In the genomic region with DNA sequence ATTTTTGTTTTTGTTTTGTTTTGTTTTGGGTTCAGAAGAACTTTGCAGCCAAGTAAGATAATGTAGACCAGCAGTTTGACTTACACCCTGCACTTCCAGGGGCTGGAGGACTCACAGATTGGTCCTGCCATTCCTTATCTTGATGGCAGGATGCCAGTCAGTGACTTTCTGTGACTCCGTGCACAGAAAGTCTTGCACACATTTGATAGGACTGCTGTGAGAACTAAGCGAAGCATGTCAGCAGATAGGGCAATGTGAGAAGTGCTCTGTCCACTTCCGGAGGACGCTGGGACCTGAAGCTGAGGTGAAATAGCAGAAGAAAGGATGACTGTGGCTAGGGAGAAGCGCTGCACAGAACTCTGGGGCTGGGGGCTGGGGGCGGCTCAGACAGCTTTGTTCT, we compare ENCODE assay signal across 13 mouse cellular contexts. TPM values are rescaled to one million over a fixed set of nuclear protein-coding genes. Genes with fewer than 3 reads are reported as not detected.
DNase-seq lines count a peak whose midpoint lies in the region; ATAC-seq lines count a peak whose summit lies in the region.
"Had no signal": no experiment of that assay in that cellular context is flagged by ENCODE, and none has a peak within 500 bp of the region (broad histone marks: within the 10 kb centered on the region; RNA-seq: fewer than 3 reads in every experiment).

No protein-coding gene starts in this region.

- H3K27ac ChIP-seq in liver, embryonic 11.5 days (ENCODE audit: low read depth, low read length) = no peak overlapping the region

- H3K4me3 ChIP-seq in liver, embryonic 11.5 days (ENCODE audit: low read depth, low read length) = no peak overlapping the region

- H3K9ac ChIP-seq in liver, embryonic 11.5 days (ENCODE audit: low read depth, low read length) = no peak overlapping the region

- H3K4me1 ChIP-seq in liver, embryonic 11.5 days (replicated peaks; ENCODE audit: control insufficient read depth, insufficient read depth, low read length) = peaks cover 21% of the 10 kb centered on the region

- peak; percentile 78 for ATAC-seq in liver, embryonic 11.5 days (replicated peaks; ENCODE audit: low FRiP score)

- H3K4me2 ChIP-seq in liver, embryonic 11.5 days = 0 out of 2 replicates have a peak overlapping the region, but pooled peaks have one; percentile 20

- peak; percentile 33 to 37 for DNase-seq in adrenal gland, adult (ENCODE audit: inconsistent age in 2 of 2, low spot score in 1 of 2)
- no peak for DNase-seq in adrenal gland, postnatal 4 days (ENCODE audit: low spot score in 2 of 2)
- peak; percentile 30 for DNase-seq in spleen, adult 12 weeks (ENCODE audit: low spot score)
- DNase-seq in spleen, adult 18-20 months = no peak
- no peak for DNase-seq in liver, embryonic 11.5 days (ENCODE audit: low spot score)
- no peak for DNase-seq in thymus, postnatal 10 days (ENCODE audit: low spot score in 2 of 2)
- DNase-seq in urinary bladder, adult 2 months (ENCODE audit: low spot score) = no peak
- no peak for DNase-seq in right cerebral cortex, adult 2 months (ENCODE audit: low spot score in 2 of 2)
- DNase-seq: cerebellum, adult 11 months; gastrocnemius, postnatal 10 days; kidney, adult 11 months; left cerebral cortex, postnatal 4 days; right cerebral cortex, postnatal 4 days had no signal

- H3K9me3 ChIP-seq in liver, embryonic 11.5 days (ENCODE audit: control insufficient read depth, low read length) = no peaks in the 10 kb centered on the region

- WGBS in liver, embryonic 11.5 days = 63% methylated on average over 6 of the region's 6 CpGs

- H3K36me3 ChIP-seq in liver, embryonic 11.5 days (ENCODE audit: control insufficient read depth, insufficient read depth, low read length) = peaks cover 7% of the 10 kb centered on the region

- H3K27me3 ChIP-seq in liver, embryonic 11.5 days (replicated peaks; ENCODE audit: control insufficient read depth, insufficient read depth, low read length) = no peaks in the 10 kb centered on the region

RNA-seq across cellular contexts. Expression of a gene that starts 5.7 kb away (rescaled TPM):
- total RNA-seq in adrenal gland, postnatal 4 days (2021) = 10 to 100 TPM; 36.7 to 40.4 TPM
- polyA plus RNA-seq in liver, embryonic 11.5 days (2014; fragmentation: Nextera tagmentation; extraction: Ambion mirVana) = 133 and 145 TPM in 2 replicates
- 24.7 and 28.8 TPM in 2 replicates for polyA plus RNA-seq in urinary bladder, adult 2 months (2012; rRNA removed)

Comparison
In these comparisons a context has a peak if more than half of its experiments do, and no peak if none do; other contexts are left out.
1. DNase-seq: peak in adrenal gland, adult (2 of 2) and spleen, adult 12 weeks (single experiment); none in adrenal gland, postnatal 4 days (0 of 2), spleen, adult 18-20 months (0 of 2), liver, embryonic 11.5 days (single experiment), thymus, postnatal 10 days (0 of 2), urinary bladder, adult 2 months (single experiment) and right cerebral cortex, adult 2 months (0 of 2).